Mouse (Mus musculus) testis, adult 2 months (tissue): ENCODE results near the gene Nrl.

Source experiments
- CTCF ChIP-seq: fragments of 200-500 bp; IDR thresholded peaks from 2 replicates; pipeline ENCODE4 v1.5.1; 2012; ENCODE audit warnings: low read depth, mild to moderate bottlenecking, inconsistent platforms, low read length, moderate library complexity; ENCODE audit not compliant: control insufficient read depth, insufficient read depth, insufficient replicate concordance
- POLR2A ChIP-seq: fragments of 200-500 bp; IDR thresholded peaks from 2 replicates; pipeline ENCODE4 v1.6.1; 2012; ENCODE audit warnings: low read depth, mild to moderate bottlenecking, inconsistent platforms, low read length, moderate library complexity; ENCODE audit not compliant: control insufficient read depth

DNA sequence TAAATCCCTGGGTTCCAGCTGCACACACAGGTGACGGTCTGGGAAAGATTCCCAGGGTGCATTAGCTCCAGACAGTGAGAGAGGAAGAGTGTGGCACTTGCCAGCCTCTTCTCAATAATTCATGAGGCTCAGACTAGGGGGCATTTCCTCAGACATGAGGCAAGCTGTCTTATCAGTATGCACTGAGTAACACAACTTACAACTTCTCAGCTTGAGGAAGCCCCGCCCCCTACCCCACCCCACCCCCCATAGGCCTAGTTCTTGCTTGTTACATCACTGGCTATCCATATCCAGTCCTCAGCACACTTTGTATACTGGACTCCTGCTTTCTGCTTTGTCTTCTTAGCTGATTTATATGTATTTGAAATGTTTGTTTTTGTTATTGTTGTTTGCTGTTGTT, 49.1 kb downstream of the Nrl start:
- no peak for TF ChIP-seq CTCF
- no peak for TF ChIP-seq POLR2A
